Mouse (Mus musculus) lung, postnatal 0 days (tissue): ENCODE results near the gene Plxnb2. TPM values are rescaled to one million over a fixed set of nuclear protein-coding genes. Genes with fewer than 3 reads are reported as not detected.

Experiments
- ATAC-seq: fragments of 200-750 bp; cut with Nextera tagmentation; 2 replicates; pipeline ENCODE4 v1.8.0; 2017; ENCODE audit warnings: moderate library complexity
- DNase-seq: peaks from one replicate; pipeline ENCODE4 v3.0.0-alpha.2; 2016; ENCODE audit warnings: low spot score
- H3K27ac ChIP-seq: fragments of 300-500 bp; sonication (generic); 2 replicates; pipeline ENCODE4 v1.5.1; 2014; ENCODE audit warnings: antibody characterized with exemption, mild to moderate bottlenecking, low read length, mixed read lengths
- H3K27me3 ChIP-seq: fragments of 300-500 bp; sonication (generic); replicated peaks from 2 replicates; pipeline ENCODE4 v1.6.1; 2014; ENCODE audit warnings: low read length, mixed read lengths; ENCODE audit not compliant: insufficient read depth
- H3K36me3 ChIP-seq: fragments of 300-500 bp; sonication (generic); 2 replicates; pipeline ENCODE4 v1.6.1; 2014; ENCODE audit warnings: low read length, mixed read lengths; ENCODE audit not compliant: insufficient read depth
- H3K4me1 ChIP-seq: fragments of 300-500 bp; sonication (generic); 2 replicates; pipeline ENCODE4 v1.6.1; 2014; ENCODE audit warnings: antibody characterized with exemption, low read depth, low read length, mixed read lengths; ENCODE audit not compliant: insufficient read depth
- H3K4me2 ChIP-seq: fragments of 300-500 bp; sonication (generic); replicated peaks from 2 replicates; pipeline ENCODE4 v1.6.1; 2014; ENCODE audit warnings: low read depth, mild to moderate bottlenecking, low read length, moderate library complexity, mixed read lengths
- H3K4me3 ChIP-seq: fragments of 300-500 bp; sonication (generic); 2 replicates; pipeline ENCODE4 v1.5.1; 2014; ENCODE audit warnings: low read depth, low read length
- H3K9ac ChIP-seq: fragments of 300-500 bp; sonication (generic); replicated peaks from 2 replicates; pipeline ENCODE4 v1.6.1; 2014; ENCODE audit warnings: low read depth, mild to moderate bottlenecking
- H3K9me3 ChIP-seq: fragments of 300-500 bp; sonication (generic); 2 replicates; pipeline ENCODE4 v1.6.1; 2016; ENCODE audit warnings: low read length, mixed read lengths
- CTCF ChIP-seq: IDR thresholded peaks from 2 replicates; pipeline ENCODE4 v1.5.1; 2016; ENCODE audit warnings: antibody characterized with exemption, mild to moderate bottlenecking
- EP300 ChIP-seq: IDR thresholded peaks from 2 replicates; pipeline ENCODE4 v1.6.1; 2016; ENCODE audit warnings: antibody characterized with exemption, mild to moderate bottlenecking, control low read depth
- WGBS: fragments of 180-500 bp; shearing (Covaris S2); extraction: QIAGEN DNeasy Blood & Tissue Kit; methylation state at CpG from one replicate; pipeline ENCODE4 v1.1.7; 2014; 5-methylcytosine and 5-hydroxymethylcytosine counted together
- polyA plus RNA-seq: library from polyadenylated mRNA; unstranded; fragments of >200 nt; fragmentation: Nextera tagmentation; extraction: Ambion mirVana; gene quantifications from 2 replicates; pipeline ENCODE4 v1.2.1, GENCODE M21; 2015

The Plxnb2 gene
- polyA plus RNA-seq, 1 experiment from 2014 or later, result 73.1 TPM

GRCm38 (mm10) chr15:89165478-89165877 is 15.1 kb downstream of the Plxnb2 start:
- no peak overlapping the region for H3K27ac ChIP-seq
- 84% methylated on average over 12 of the region's 12 CpGs for WGBS
- no peaks in the 10 kb centered on the region for H3K27me3 ChIP-seq
- peaks cover 47% of the 10 kb centered on the region for H3K36me3 ChIP-seq
- DNase-seq (no peak), ATAC-seq (no peak)
- TF ChIP-seq CTCF, result no peak
- TF ChIP-seq EP300, result no peak
- peaks cover 14% of the 10 kb centered on the region for H3K4me1 ChIP-seq
- no peak overlapping the region for H3K4me2 ChIP-seq
- H3K9ac ChIP-seq, result no peak overlapping the region
- H3K4me3 ChIP-seq, result no peak overlapping the region
- H3K9me3 ChIP-seq, result no peaks in the 10 kb centered on the region

DNA sequence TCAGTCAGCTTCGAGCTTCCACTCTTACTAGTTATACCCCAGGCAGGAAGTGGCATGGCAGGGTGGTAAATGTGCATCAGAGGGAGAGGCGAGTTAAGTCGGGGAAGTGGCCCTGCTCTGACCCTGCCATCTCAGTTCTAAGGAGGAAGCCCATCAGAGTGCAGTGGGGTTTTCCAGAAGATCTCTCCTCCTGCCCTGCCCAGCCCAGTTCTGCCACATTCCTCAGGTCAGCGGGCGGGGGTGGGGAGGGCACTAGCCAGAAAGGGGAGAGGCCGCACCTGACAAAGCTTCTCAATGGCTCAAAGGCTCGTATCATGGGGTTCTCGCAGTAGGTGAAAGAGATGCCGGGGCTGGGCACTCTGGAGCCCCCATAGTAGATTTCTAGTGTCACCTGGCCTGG is 19.2 kb downstream of the Plxnb2 start:
- no peaks in the 10 kb centered on the region for H3K9me3 ChIP-seq
- peak overlapping the region; percentile 59 for H3K27ac ChIP-seq
- peaks cover 55% of the 10 kb centered on the region for H3K36me3 ChIP-seq
- TF ChIP-seq EP300, result peak; percentile 77
- no peak for TF ChIP-seq CTCF
- ATAC-seq (peak; percentile 83), DNase-seq (peak; percentile 81)
- H3K4me3 ChIP-seq, result no peak overlapping the region
- H3K4me1 ChIP-seq, result peaks cover 5% of the 10 kb centered on the region; the same call in 1 of the 2 replicates
- no peak overlapping the region for H3K9ac ChIP-seq
- WGBS, result 48% methylated on average over 7 of the region's 9 CpGs
- no peak overlapping the region for H3K4me2 ChIP-seq
- H3K27me3 ChIP-seq, result no peaks in the 10 kb centered on the region

GRCm38 (mm10) chr15:89158516-89158915 is 22.1 kb downstream of the Plxnb2 start:
- TF ChIP-seq CTCF, result no peak
- no peak for TF ChIP-seq EP300
- peaks cover 5% of the 10 kb centered on the region; the same call in 1 of the 2 replicates for H3K4me1 ChIP-seq
- no peak overlapping the region for H3K4me2 ChIP-seq
- H3K27ac ChIP-seq, result no peak overlapping the region
- no peaks in the 10 kb centered on the region for H3K27me3 ChIP-seq
- no peak overlapping the region for H3K4me3 ChIP-seq
- WGBS, result 95% methylated on average over 16 of the region's 16 CpGs
- no peak overlapping the region for H3K9ac ChIP-seq
- DNase-seq (no peak), ATAC-seq (no peak)
- no peaks in the 10 kb centered on the region for H3K9me3 ChIP-seq
- peaks cover 45% of the 10 kb centered on the region for H3K36me3 ChIP-seq

DNA sequence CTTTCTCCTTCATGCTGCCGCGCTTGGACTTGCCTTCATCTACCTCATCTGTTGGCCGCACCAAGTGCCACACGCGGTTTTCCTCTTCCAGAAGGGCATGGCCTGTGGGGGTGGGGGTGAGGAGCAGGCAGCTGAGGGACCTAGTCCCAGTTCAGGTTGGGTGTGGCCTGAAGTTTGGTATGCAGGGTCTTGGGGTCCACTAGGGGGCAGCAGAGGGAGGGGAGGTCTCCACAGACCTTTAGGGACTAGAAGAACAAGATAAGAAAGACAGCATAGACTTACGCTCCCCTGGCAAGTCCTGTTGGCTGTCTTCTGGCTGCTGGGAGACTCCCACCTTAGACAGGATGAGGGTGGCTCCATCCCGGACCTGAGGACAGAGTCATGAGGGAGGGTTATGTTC is 22.6 kb downstream of the Plxnb2 start:
- H3K27me3 ChIP-seq, result no peaks in the 10 kb centered on the region
- H3K36me3 ChIP-seq, result peaks cover 44% of the 10 kb centered on the region
- no peak overlapping the region for H3K4me2 ChIP-seq
- TF ChIP-seq CTCF, result peak; percentile 84
- TF ChIP-seq EP300, result no peak
- no peaks in the 10 kb centered on the region for H3K9me3 ChIP-seq
- WGBS, result 41% methylated on average over 7 of the region's 7 CpGs
- H3K4me1 ChIP-seq, result peaks cover 5% of the 10 kb centered on the region; the same call in 1 of the 2 replicates
- no peak overlapping the region for H3K9ac ChIP-seq
- H3K27ac ChIP-seq, result no peak overlapping the region
- H3K4me3 ChIP-seq, result no peak overlapping the region
- ATAC-seq (peak; percentile 37), DNase-seq (peak; percentile 77)

DNA sequence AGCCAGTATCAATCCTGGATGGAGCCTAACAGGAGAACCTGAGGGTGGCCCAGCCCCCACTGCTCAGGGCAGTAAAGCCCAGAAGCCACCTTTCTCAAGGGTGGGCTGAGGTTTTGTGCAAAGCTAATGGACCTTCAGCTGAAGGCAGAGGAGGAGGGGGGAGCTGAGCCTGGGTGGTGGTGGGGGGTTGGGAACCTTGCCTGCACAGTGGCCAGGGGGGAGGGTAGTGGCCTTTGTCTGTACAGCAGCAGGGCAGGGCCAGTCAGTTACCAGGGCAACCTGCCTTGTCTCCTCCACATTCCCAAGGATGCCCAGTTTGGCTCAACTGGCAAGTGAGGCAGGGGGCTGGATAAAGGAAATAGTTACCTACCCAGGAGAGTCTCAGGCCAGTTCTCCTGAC is 28.3 kb downstream of the Plxnb2 start:
- Histone ChIP-seq H3K36me3 (peaks cover 24% of the 10 kb centered on the region), H3K9me3 (no peaks in the 10 kb centered on the region), H3K27me3 (peaks cover 5% of the 10 kb centered on the region; the same call in 1 of the 2 replicates), H3K4me1 (peaks cover 8% of the 10 kb centered on the region), H3K9ac (no peak overlapping the region), H3K4me3 (no peak overlapping the region), H3K27ac (no peak overlapping the region), H3K4me2 (no peak overlapping the region)
- no peak for DNase-seq
- ATAC-seq, result no peak
- TF ChIP-seq CTCF (no peak), EP300 (no peak)

DNA sequence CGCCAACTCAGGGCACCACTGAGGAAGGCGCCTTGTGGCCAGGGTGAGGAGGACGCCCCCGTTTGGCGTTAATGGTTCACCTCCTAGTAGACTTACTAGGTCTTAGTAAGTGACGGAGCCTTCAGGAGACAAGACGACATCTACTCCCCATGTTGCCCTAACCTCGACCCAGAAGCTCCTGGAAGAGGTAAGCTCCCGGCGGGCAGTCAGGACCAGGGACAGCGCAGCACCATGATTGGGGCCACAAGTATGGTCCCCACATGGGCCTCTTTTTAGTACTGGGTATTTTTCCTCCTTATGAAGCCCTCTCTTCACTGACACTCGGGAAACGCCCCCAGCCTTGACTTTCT is 30.6 kb downstream of the Plxnb2 start:
- H3K27ac ChIP-seq, result no peak overlapping the region
- TF ChIP-seq EP300 (no peak), CTCF (peak; percentile 15)

More for the DNA sequence above, 30.6 kb downstream of the Plxnb2 start:
- H3K4me3 ChIP-seq, result peak overlapping the region; percentile 67
- H3K9me3 ChIP-seq, result no peaks in the 10 kb centered on the region
- peak overlapping the region; percentile 91 for H3K4me2 ChIP-seq
- 5% methylated on average over 13 of the region's 13 CpGs for WGBS
- H3K36me3 ChIP-seq, result peaks cover 7% of the 10 kb centered on the region; the same call in 1 of the 2 replicates
- ATAC-seq (peak; percentile 20; the same call in 1 of the 2 replicates), DNase-seq (peak; percentile 44)
- H3K4me1 ChIP-seq, result peaks cover 13% of the 10 kb centered on the region
- H3K9ac ChIP-seq, result no peak overlapping the region
- H3K27me3 ChIP-seq, result peaks cover 14% of the 10 kb centered on the region
